Mouse (Mus musculus) heart, embryonic 11.5 days (tissue): Measurements from ENCODE around the gene Gdf9. TPM values are rescaled to one million over a fixed set of nuclear protein-coding genes. Genes with fewer than 3 reads are reported as not detected.

Experiments used
- ATAC-seq: fragments of 200-750 bp; cut with Nextera tagmentation; replicated peaks from 2 replicates; pipeline ENCODE4 v1.8.0; 2017; ENCODE audit warnings: moderate library complexity; ENCODE audit not compliant: insufficient number of reproducible peaks, low FRiP score, low TSS enrichment
- H3K27ac ChIP-seq: fragments of 300-500 bp; sonication (generic); 2 replicates; pipeline ENCODE4 v1.5.1; 2014; ENCODE audit warnings: mild to moderate bottlenecking, low read depth, low read length
- H3K27me3 ChIP-seq: fragments of 300-500 bp; sonication (generic); 2 replicates; pipeline ENCODE4 v1.6.1; 2014; ENCODE audit warnings: mild to moderate bottlenecking, low read length, mixed read lengths; ENCODE audit not compliant: control insufficient read depth, insufficient read depth
- H3K36me3 ChIP-seq: fragments of 300-500 bp; sonication (generic); 2 replicates; pipeline ENCODE4 v1.6.1; 2014; ENCODE audit warnings: mild to moderate bottlenecking, low read length, moderate library complexity, mixed read lengths; ENCODE audit not compliant: control insufficient read depth, insufficient read depth
- H3K4me1 ChIP-seq: fragments of 300-500 bp; sonication (generic); 2 replicates; pipeline ENCODE4 v1.6.1; 2014; ENCODE audit warnings: low read length; ENCODE audit not compliant: control insufficient read depth, insufficient read depth
- H3K4me2 ChIP-seq: fragments of 300-500 bp; sonication (generic); 2 replicates; pipeline ENCODE4 v1.6.1; 2014; ENCODE audit warnings: mild to moderate bottlenecking, moderate library complexity
- H3K4me3 ChIP-seq: fragments of 300-500 bp; sonication (generic); 2 replicates; pipeline ENCODE4 v1.5.1; 2014; ENCODE audit warnings: low read depth, low read length
- H3K9ac ChIP-seq: fragments of 300-500 bp; sonication (generic); 2 replicates; pipeline ENCODE4 v1.6.1; 2014; ENCODE audit warnings: mild to moderate bottlenecking, low read depth, low read length, moderate library complexity
- H3K9me3 ChIP-seq: fragments of 300-500 bp; sonication (generic); replicated peaks from 2 replicates; pipeline ENCODE4 v1.6.1; 2016; ENCODE audit warnings: low read length; ENCODE audit not compliant: control insufficient read depth
- WGBS: fragments of 180-500 bp; shearing (Covaris S2); extraction: QIAGEN DNeasy Blood & Tissue Kit; methylation state at CpG from one replicate; pipeline ENCODE4 v1.1.7; 2014; ENCODE audit not compliant: insufficient replicate concordance; 5-methylcytosine and 5-hydroxymethylcytosine counted together
- polyA plus RNA-seq: library from polyadenylated mRNA; unstranded; fragments of >200 nt; fragmentation: Nextera tagmentation; extraction: Ambion mirVana; gene quantifications from 2 replicates; pipeline ENCODE4 v1.2.1, GENCODE M21; 2014

The Gdf9 gene
- polyA plus RNA-seq, 1 experiment from 2014 or later: 0.76 TPM

DNA sequence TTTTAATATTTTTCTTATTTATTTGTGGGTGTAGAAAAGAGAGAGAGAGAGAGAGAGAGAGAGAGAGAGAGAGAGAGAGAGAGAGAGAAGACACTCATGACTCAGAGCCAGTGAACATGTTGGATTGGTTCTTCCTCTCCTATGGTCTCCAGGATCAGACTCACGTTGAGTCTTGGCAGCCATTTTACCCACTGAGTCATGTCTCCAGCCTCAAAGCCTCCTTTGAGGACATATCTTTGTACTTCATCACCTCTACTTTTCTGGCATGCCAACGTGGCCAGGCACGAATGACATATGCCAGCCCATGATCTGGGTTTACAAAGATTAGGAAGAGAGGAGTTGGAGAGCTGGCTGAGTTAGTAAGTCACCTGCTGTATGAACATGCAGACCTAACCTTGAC, 29.4 kb downstream of the Gdf9 start:
- Histone ChIP-seq H3K4me2 (no peak overlapping the region), H3K36me3 (no peaks in the 10 kb centered on the region), H3K27ac (no peak overlapping the region), H3K27me3 (peaks cover 41% of the 10 kb centered on the region), H3K9me3 (no peaks in the 10 kb centered on the region), H3K9ac (no peak overlapping the region), H3K4me1 (no peaks in the 10 kb centered on the region), H3K4me3 (no peak overlapping the region)
- WGBS: 66% methylated on average over 3 of the region's 3 CpGs
- ATAC-seq: no peak

GRCm38 (mm10) chr11:53461727-53462126, 30.9 kb downstream of the Gdf9 start:
- no peak for ATAC-seq
- H3K9ac ChIP-seq: no peak overlapping the region
- H3K4me3 ChIP-seq: no peak overlapping the region
- 26% methylated on average over 5 of the region's 5 CpGs for WGBS
- H3K36me3 ChIP-seq: no peaks in the 10 kb centered on the region
- no peak overlapping the region for H3K27ac ChIP-seq
- peaks cover 57% of the 10 kb centered on the region for H3K27me3 ChIP-seq
- H3K9me3 ChIP-seq: no peaks in the 10 kb centered on the region
- no peak overlapping the region for H3K4me2 ChIP-seq
- H3K4me1 ChIP-seq: no peaks in the 10 kb centered on the region; the same call in 1 of the 2 replicates

GRCm38 (mm10) chr11:53463551-53464424, 33.0 kb downstream of the Gdf9 start:
- H3K36me3 ChIP-seq: no peaks in the 10 kb centered on the region
- no peaks in the 10 kb centered on the region for H3K9me3 ChIP-seq
- peak overlapping the region; percentile 86 for H3K4me2 ChIP-seq
- WGBS: 6% methylated on average over 55 of the region's 55 CpGs
- peak overlapping the region; percentile 47 for H3K4me3 ChIP-seq
- H3K9ac ChIP-seq: peak overlapping the region; percentile 44; the same call in 1 of the 2 replicates
- no peak for ATAC-seq
- no peaks in the 10 kb centered on the region; the same call in 1 of the 2 replicates for H3K4me1 ChIP-seq
- H3K27me3 ChIP-seq: peaks cover 63% of the 10 kb centered on the region
- no peak overlapping the region for H3K27ac ChIP-seq

GRCm38 (mm10) chr11:53466231-53466971, 35.6 kb downstream of the Gdf9 start:
- Histone ChIP-seq H3K27ac (no peak overlapping the region), H3K36me3 (no peaks in the 10 kb centered on the region), H3K9ac (peak overlapping the region; percentile 61), H3K4me1 (peaks cover 7% of the 10 kb centered on the region; the same call in 1 of the 2 replicates), H3K4me3 (peak overlapping the region; percentile 35), H3K9me3 (no peaks in the 10 kb centered on the region), H3K27me3 (peaks cover 69% of the 10 kb centered on the region), H3K4me2 (peak overlapping the region; percentile 72)
- ATAC-seq: no peak
- 8% methylated on average over 40 of the region's 40 CpGs for WGBS

- Histone ChIP-seq H3K4me3 (no peak overlapping the region), H3K36me3 (no peaks in the 10 kb centered on the region), H3K4me2 (peak overlapping the region; percentile 63), H3K27me3 (peaks cover 51% of the 10 kb centered on the region), H3K4me1 (peaks cover 7% of the 10 kb centered on the region; the same call in 1 of the 2 replicates), H3K9me3 (no peaks in the 10 kb centered on the region), H3K27ac (no peak overlapping the region), H3K9ac (no peak overlapping the region)
- ATAC-seq: no peak
- WGBS: 38% methylated on average over 16 of the region's 16 CpGs
These were observed 38.6 kb downstream of the Gdf9 start for GRCm38 (mm10) chr11:53469294-53469967.

GRCm38 (mm10) chr11:53469968-53470695, 39.3 kb downstream of the Gdf9 start, which contains the start of gene Gm9837:
Gene Gm9837, minus strand, starts transcription at chr11:53470479.
- H3K9me3 ChIP-seq: no peaks in the 10 kb centered on the region
- WGBS: 3% methylated on average over 29 of the region's 29 CpGs
- H3K27me3 ChIP-seq: peaks cover 50% of the 10 kb centered on the region
- H3K9ac ChIP-seq: no peak within 1 kb of the TSS
- H3K36me3 ChIP-seq: no peaks in the 10 kb centered on the region
- H3K27ac ChIP-seq: no peak within 1 kb of the TSS
- ATAC-seq: 0 out of 2 replicates have a peak, but pooled peaks have one; percentile 57
- 0 out of 2 replicates have a peak within 1 kb of the TSS, but pooled peaks have one; percentile 10 for H3K4me3 ChIP-seq
- peaks cover 7% of the 10 kb centered on the region; the same call in 1 of the 2 replicates for H3K4me1 ChIP-seq
- H3K4me2 ChIP-seq: peak within 1 kb of the TSS; percentile 63

DNA sequence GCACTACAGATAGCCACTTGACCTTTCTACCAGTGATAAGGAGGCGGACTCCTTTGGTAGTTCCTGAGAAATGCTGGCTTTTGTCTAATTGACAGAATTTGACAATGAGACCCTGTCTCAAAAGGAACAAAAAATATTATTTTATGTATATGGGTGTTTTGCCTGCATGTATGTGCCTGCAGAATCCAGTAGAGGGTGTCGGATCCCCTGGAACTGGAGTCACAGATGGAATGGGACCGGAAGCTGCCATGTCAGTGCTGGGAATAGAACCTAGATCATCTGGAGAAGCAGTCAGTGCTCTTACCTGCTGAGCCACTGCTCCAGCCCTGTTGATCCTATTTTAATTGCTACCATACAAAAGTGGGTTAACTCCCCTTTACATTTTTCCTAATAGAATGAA, 41.9 kb downstream of the Gdf9 start:
- no peak overlapping the region for H3K27ac ChIP-seq
- H3K9ac ChIP-seq: no peak overlapping the region
- no peak overlapping the region for H3K4me3 ChIP-seq
- WGBS: 71% methylated on average over 3 of the region's 3 CpGs
- no peak for ATAC-seq
- no peaks in the 10 kb centered on the region for H3K36me3 ChIP-seq
- no peak overlapping the region for H3K4me2 ChIP-seq
- H3K9me3 ChIP-seq: no peaks in the 10 kb centered on the region
- peaks cover 45% of the 10 kb centered on the region for H3K27me3 ChIP-seq
- H3K4me1 ChIP-seq: 0 out of 2 replicates have a peak, but pooled peaks cover 7% of the 10 kb centered on the region
